Mouse (Mus musculus): ENCODE results near the gene Myh3. TPM values are rescaled to one million over a fixed set of nuclear protein-coding genes. Genes with fewer than 3 reads are reported as not detected.
A peak's percentile ranks its signal among the peaks of the same experiment; 100 is the strongest.

Gene Myh3
- polyA plus RNA-seq, 1 experiment from 2014 or later: 40.3 TPM

GRCm38 (mm10) chr11:67067741-67068140 lies 10.4 kb upstream of the Myh3 start:
- Histone ChIP-seq H3K9ac (ENCODE audit: low read length) (no peak overlapping the region), H3K9me3 (replicated peaks; ENCODE audit: control insufficient read depth, low read length) (no peaks in the 10 kb centered on the region), H3K4me1 (ENCODE audit: control insufficient read depth, insufficient read depth, low read length) (no peaks in the 10 kb centered on the region), H3K27ac (ENCODE audit: low read length) (no peak overlapping the region), H3K4me2 (ENCODE audit: low read depth, low read length) (no peak overlapping the region), H3K27me3 (ENCODE audit: control insufficient read depth, insufficient read depth, low read length) (no peaks in the 10 kb centered on the region), H3K36me3 (ENCODE audit: control insufficient read depth, insufficient read depth, low read length) (peaks cover 13% of the 10 kb centered on the region; the same call in 1 of the 2 replicates), H3K4me3 (replicated peaks; ENCODE audit: low read length) (no peak overlapping the region)
- WGBS: 71% methylated on average over 3 of the region's 3 CpGs
- no peak for ATAC-seq (ENCODE audit: insufficient read depth, low FRiP score)

GRCm38 (mm10) chr11:67072615-67073130 lies 5.4 kb upstream of the Myh3 start:
- Histone ChIP-seq H3K27me3 (ENCODE audit: control insufficient read depth, insufficient read depth, low read length) (no peaks in the 10 kb centered on the region), H3K4me3 (replicated peaks; ENCODE audit: low read length) (no peak overlapping the region), H3K27ac (ENCODE audit: low read length) (no peak overlapping the region), H3K36me3 (ENCODE audit: control insufficient read depth, insufficient read depth, low read length) (no peaks in the 10 kb centered on the region), H3K4me2 (ENCODE audit: low read depth, low read length) (no peak overlapping the region), H3K4me1 (ENCODE audit: control insufficient read depth, insufficient read depth, low read length) (no peaks in the 10 kb centered on the region), H3K9me3 (replicated peaks; ENCODE audit: control insufficient read depth, low read length) (no peaks in the 10 kb centered on the region), H3K9ac (ENCODE audit: low read length) (no peak overlapping the region)
- ATAC-seq (ENCODE audit: insufficient read depth, low FRiP score): no peak
- WGBS: 79% methylated on average over 15 of the region's 15 CpGs

- Histone ChIP-seq H3K27me3 (ENCODE audit: control insufficient read depth, insufficient read depth, low read length) (no peaks in the 10 kb centered on the region), H3K36me3 (ENCODE audit: control insufficient read depth, insufficient read depth, low read length) (no peaks in the 10 kb centered on the region), H3K9ac (ENCODE audit: low read length) (no peak overlapping the region), H3K4me1 (ENCODE audit: control insufficient read depth, insufficient read depth, low read length) (no peaks in the 10 kb centered on the region), H3K9me3 (replicated peaks; ENCODE audit: control insufficient read depth, low read length) (no peaks in the 10 kb centered on the region), H3K4me2 (ENCODE audit: low read depth, low read length) (no peak overlapping the region), H3K4me3 (replicated peaks; ENCODE audit: low read length) (no peak overlapping the region), H3K27ac (ENCODE audit: low read length) (no peak overlapping the region)
- WGBS: 36% methylated on average over 3 of the region's 3 CpGs
- no peak for ATAC-seq (ENCODE audit: insufficient read depth, low FRiP score)
Observed at GRCm38 (mm10) chr11:67075036-67075435, 3.1 kb upstream of the Myh3 start.

GRCm38 (mm10) chr11:67076781-67077180 lies 1.3 kb upstream of the Myh3 start:
- Histone ChIP-seq H3K4me3 (replicated peaks; ENCODE audit: low read length) (no peak overlapping the region), H3K27ac (ENCODE audit: low read length) (no peak overlapping the region), H3K27me3 (ENCODE audit: control insufficient read depth, insufficient read depth, low read length) (no peaks in the 10 kb centered on the region), H3K9ac (ENCODE audit: low read length) (no peak overlapping the region), H3K4me1 (ENCODE audit: control insufficient read depth, insufficient read depth, low read length) (peaks cover 6% of the 10 kb centered on the region; the same call in 1 of the 2 replicates), H3K9me3 (replicated peaks; ENCODE audit: control insufficient read depth, low read length) (no peaks in the 10 kb centered on the region), H3K36me3 (ENCODE audit: control insufficient read depth, insufficient read depth, low read length) (no peaks in the 10 kb centered on the region), H3K4me2 (ENCODE audit: low read depth, low read length) (no peak overlapping the region)
- ATAC-seq (ENCODE audit: insufficient read depth, low FRiP score): no peak
- 83% methylated on average over 5 of the region's 5 CpGs for WGBS

GRCm38 (mm10) chr11:67077435-67077834 lies 665 bp upstream of the Myh3 start:
- no peak for ATAC-seq (ENCODE audit: insufficient read depth, low FRiP score)
- Histone ChIP-seq H3K9me3 (replicated peaks; ENCODE audit: control insufficient read depth, low read length) (no peaks in the 10 kb centered on the region), H3K4me2 (ENCODE audit: low read depth, low read length) (no peak overlapping the region), H3K9ac (ENCODE audit: low read length) (no peak overlapping the region), H3K27me3 (ENCODE audit: control insufficient read depth, insufficient read depth, low read length) (no peaks in the 10 kb centered on the region), H3K4me3 (replicated peaks; ENCODE audit: low read length) (no peak overlapping the region), H3K36me3 (ENCODE audit: control insufficient read depth, insufficient read depth, low read length) (no peaks in the 10 kb centered on the region), H3K27ac (ENCODE audit: low read length) (no peak overlapping the region), H3K4me1 (ENCODE audit: control insufficient read depth, insufficient read depth, low read length) (peaks cover 6% of the 10 kb centered on the region; the same call in 1 of the 2 replicates)
- 64% methylated on average over 3 of the region's 3 CpGs for WGBS

GRCm38 (mm10) chr11:67078888-67079287 lies 788 bp downstream of the Myh3 start:
- Histone ChIP-seq H3K27ac (ENCODE audit: low read length) (no peak overlapping the region), H3K9ac (ENCODE audit: low read length) (no peak overlapping the region), H3K36me3 (ENCODE audit: control insufficient read depth, insufficient read depth, low read length) (no peaks in the 10 kb centered on the region), H3K4me2 (ENCODE audit: low read depth, low read length) (no peak overlapping the region), H3K4me3 (replicated peaks; ENCODE audit: low read length) (no peak overlapping the region), H3K4me1 (ENCODE audit: control insufficient read depth, insufficient read depth, low read length) (peaks cover 6% of the 10 kb centered on the region; the same call in 1 of the 2 replicates), H3K27me3 (ENCODE audit: control insufficient read depth, insufficient read depth, low read length) (peaks cover 4% of the 10 kb centered on the region), H3K9me3 (replicated peaks; ENCODE audit: control insufficient read depth, low read length) (no peaks in the 10 kb centered on the region)
- ATAC-seq (ENCODE audit: insufficient read depth, low FRiP score): no peak
- 89% methylated on average over 6 of the region's 6 CpGs for WGBS

GRCm38 (mm10) chr11:67079740-67080139 lies 1.6 kb downstream of the Myh3 start:
- H3K9me3 ChIP-seq (replicated peaks; ENCODE audit: control insufficient read depth, low read length): no peaks in the 10 kb centered on the region
- H3K4me2 ChIP-seq (ENCODE audit: low read depth, low read length): no peak overlapping the region
- no peak for ATAC-seq (ENCODE audit: insufficient read depth, low FRiP score)
- H3K4me1 ChIP-seq (ENCODE audit: control insufficient read depth, insufficient read depth, low read length): peaks cover 6% of the 10 kb centered on the region; the same call in 1 of the 2 replicates
- WGBS: 68% methylated on average over 11 of the region's 11 CpGs
- no peaks in the 10 kb centered on the region for H3K36me3 ChIP-seq (ENCODE audit: control insufficient read depth, insufficient read depth, low read length)
- H3K9ac ChIP-seq (ENCODE audit: low read length): no peak overlapping the region
- H3K27ac ChIP-seq (ENCODE audit: low read length): no peak overlapping the region
- H3K4me3 ChIP-seq (replicated peaks; ENCODE audit: low read length): no peak overlapping the region
- H3K27me3 ChIP-seq (ENCODE audit: control insufficient read depth, insufficient read depth, low read length): peaks cover 13% of the 10 kb centered on the region

- Histone ChIP-seq H3K27ac (ENCODE audit: low read length) (no peak overlapping the region), H3K4me1 (ENCODE audit: control insufficient read depth, insufficient read depth, low read length) (peaks cover 6% of the 10 kb centered on the region; the same call in 1 of the 2 replicates), H3K4me3 (replicated peaks; ENCODE audit: low read length) (no peak overlapping the region), H3K36me3 (ENCODE audit: control insufficient read depth, insufficient read depth, low read length) (no peaks in the 10 kb centered on the region), H3K4me2 (ENCODE audit: low read depth, low read length) (no peak overlapping the region), H3K27me3 (ENCODE audit: control insufficient read depth, insufficient read depth, low read length) (peaks cover 17% of the 10 kb centered on the region), H3K9ac (ENCODE audit: low read length) (no peak overlapping the region), H3K9me3 (replicated peaks; ENCODE audit: control insufficient read depth, low read length) (no peaks in the 10 kb centered on the region)
- WGBS: 8% methylated on average over 3 of the region's 3 CpGs
- peak; percentile 19; the same call in 1 of the 2 replicates for ATAC-seq (ENCODE audit: insufficient read depth, low FRiP score)
Observed at GRCm38 (mm10) chr11:67080168-67080567, 2.1 kb downstream of the Myh3 start.

GRCm38 (mm10) chr11:67081125-67081649 lies 3.1 kb downstream of the Myh3 start:
- no peaks in the 10 kb centered on the region for H3K9me3 ChIP-seq (replicated peaks; ENCODE audit: control insufficient read depth, low read length)
- no peak overlapping the region for H3K27ac ChIP-seq (ENCODE audit: low read length)
- ATAC-seq (ENCODE audit: insufficient read depth, low FRiP score): peak; percentile 86
- no peak overlapping the region for H3K9ac ChIP-seq (ENCODE audit: low read length)
- H3K4me1 ChIP-seq (ENCODE audit: control insufficient read depth, insufficient read depth, low read length): peaks cover 6% of the 10 kb centered on the region; the same call in 1 of the 2 replicates
- H3K4me2 ChIP-seq (ENCODE audit: low read depth, low read length): no peak overlapping the region
- H3K36me3 ChIP-seq (ENCODE audit: control insufficient read depth, insufficient read depth, low read length): no peaks in the 10 kb centered on the region
- 4% methylated on average over 11 of the region's 11 CpGs for WGBS
- H3K27me3 ChIP-seq (ENCODE audit: control insufficient read depth, insufficient read depth, low read length): peaks cover 19% of the 10 kb centered on the region
- no peak overlapping the region for H3K4me3 ChIP-seq (replicated peaks; ENCODE audit: low read length)
